Mouse (Mus musculus) olfactory bulb, adult 2 months (tissue): ENCODE results near the gene Rnf220.

ENCODE experiments used
- CTCF ChIP-seq: fragments of 200-500 bp; IDR thresholded peaks from 2 replicates; pipeline ENCODE4 v1.5.1; 2012; ENCODE audit warnings: low read depth, mild to moderate bottlenecking, low read length, moderate library complexity; ENCODE audit not compliant: insufficient read depth
- POLR2A ChIP-seq: fragments of 200-500 bp; IDR thresholded peaks from 2 replicates; pipeline ENCODE4 v1.6.1; 2012; ENCODE audit warnings: mild to moderate bottlenecking, low read depth, low read length, moderate library complexity; ENCODE audit not compliant: insufficient read depth

- no peak for TF ChIP-seq CTCF
- TF ChIP-seq POLR2A: no peak
Measured at GRCm38 (mm10) chr4:117357917-117358316, 138.9 kb downstream of the Rnf220 start.
